Mouse (Mus musculus) spleen, adult 2 months (tissue): Measurements from ENCODE around the gene Btbd1. TPM values are rescaled to one million over a fixed set of nuclear protein-coding genes. Genes with fewer than 3 reads are reported as not detected.
A peak's percentile ranks its signal among the peaks of the same experiment; 100 is the strongest.

ENCODE experiments used
- DNase-seq, 2 experiments: peaks; one replicate each; pipeline versions ENCODE4 v3.0.0 to v3.0.0-alpha.2; 2012 to 2021; ENCODE audit warnings: low spot score in 2 of 2, low read depth in 1 of 2
- H3K27ac ChIP-seq: fragments of 200-500 bp; 2 replicates; pipeline ENCODE4 v1.5.1; 2012; ENCODE audit warnings: low read length, inconsistent platforms; ENCODE audit not compliant: insufficient read depth
- H3K27me3 ChIP-seq: fragments of 200-500 bp; 2 replicates; pipeline ENCODE4 v1.6.1; 2012; ENCODE audit warnings: mild to moderate bottlenecking, moderate library complexity, low read length, inconsistent platforms; ENCODE audit not compliant: control insufficient read depth, insufficient read depth
- H3K36me3 ChIP-seq: fragments of 200-500 bp; 2 replicates; pipeline ENCODE4 v1.6.1; 2012; ENCODE audit warnings: mild to moderate bottlenecking, low read length, inconsistent platforms; ENCODE audit not compliant: control insufficient read depth, insufficient read depth
- H3K4me1 ChIP-seq: fragments of 200-500 bp; 2 replicates; pipeline ENCODE4 v1.6.1; 2011; ENCODE audit warnings: inconsistent platforms; ENCODE audit not compliant: control insufficient read depth, insufficient read depth, insufficient read length
- H3K4me3 ChIP-seq: fragments of 200-500 bp; 2 replicates; pipeline ENCODE4 v1.5.1; 2011; ENCODE audit warnings: mild to moderate bottlenecking, inconsistent platforms; ENCODE audit not compliant: insufficient read depth, insufficient read length; ENCODE audit errors: extremely low read depth
- CTCF ChIP-seq: fragments of 200-500 bp; IDR thresholded peaks from 2 replicates; pipeline ENCODE4 v1.5.1; 2011; ENCODE audit warnings: mild to moderate bottlenecking, inconsistent platforms; ENCODE audit not compliant: insufficient read depth, insufficient read length, insufficient replicate concordance; ENCODE audit errors: extremely low read depth
- POLR2A ChIP-seq: fragments of 200-500 bp; IDR thresholded peaks from 2 replicates; pipeline ENCODE4 v1.6.1; 2011; ENCODE audit warnings: low read depth, low read length, inconsistent platforms
- WGBS: fragments of 180-500 bp; shearing (Covaris S2); methylation state at CpG from one replicate; pipeline ENCODE4 v1.1.7; 2018; 5-methylcytosine and 5-hydroxymethylcytosine counted together
- polyA plus RNA-seq: library from polyadenylated mRNA; depleted of rRNA; stranded (reverse); fragments of >200 nt; gene quantifications from 2 replicates; pipeline ENCODE4 v1.2.3, GENCODE M21; 2012

The Btbd1 gene
- polyA plus RNA-seq, 1 experiment = 12.4 TPM

- TF ChIP-seq CTCF (no peak), POLR2A (no peak)
- WGBS = 83% methylated on average over 5 of the region's 5 CpGs
- no peak overlapping the region for H3K27ac ChIP-seq
- H3K4me1 ChIP-seq = no peaks in the 10 kb centered on the region
- H3K27me3 ChIP-seq = no peaks in the 10 kb centered on the region
- no peak for DNase-seq
- no peak overlapping the region for H3K4me3 ChIP-seq
- no peaks in the 10 kb centered on the region for H3K36me3 ChIP-seq
Observed at GRCm38 (mm10) chr7:81835430-81835829, 6.2 kb upstream of the Btbd1 start.

- no peak for TF ChIP-seq CTCF
- TF ChIP-seq POLR2A = no peak
- H3K4me3 ChIP-seq = no peak overlapping the region
- no peak for DNase-seq
- no peaks in the 10 kb centered on the region for H3K36me3 ChIP-seq
- no peaks in the 10 kb centered on the region for H3K27me3 ChIP-seq
- H3K27ac ChIP-seq = no peak overlapping the region
- no peaks in the 10 kb centered on the region; the same call in 1 of the 2 replicates for H3K4me1 ChIP-seq
Observed at GRCm38 (mm10) chr7:81834847-81835246, 5.6 kb upstream of the Btbd1 start.

- peak overlapping the region; percentile 91 for H3K27ac ChIP-seq
Observed at GRCm38 (mm10) chr7:81828681-81829378, 401 bp downstream of the Btbd1 start.

GRCm38 (mm10) chr7:81827806-81828667 is 1.2 kb downstream of the Btbd1 start:
- H3K36me3 ChIP-seq = peaks cover 2% of the 10 kb centered on the region; the same call in 1 of the 2 replicates
- peak overlapping the region; percentile 91 for H3K4me3 ChIP-seq
- WGBS = 16% methylated on average over 17 of the region's 17 CpGs
- TF ChIP-seq POLR2A (no peak), CTCF (no peak)
- no peaks in the 10 kb centered on the region for H3K27me3 ChIP-seq
- peak overlapping the region; percentile 91 for H3K27ac ChIP-seq
- H3K4me1 ChIP-seq = peaks cover 3% of the 10 kb centered on the region
- no peak for DNase-seq

More at GRCm38 (mm10) chr7:81828681-81829378, 401 bp downstream of the Btbd1 start:
- peaks cover 2% of the 10 kb centered on the region; the same call in 1 of the 2 replicates for H3K36me3 ChIP-seq
- peaks cover 3% of the 10 kb centered on the region for H3K4me1 ChIP-seq
- WGBS = under 1% methylated on average over 75 of the region's 91 CpGs
- no peaks in the 10 kb centered on the region for H3K27me3 ChIP-seq
- peak in 1 of 2 experiments; percentile 40 for DNase-seq
- H3K4me3 ChIP-seq = peak overlapping the region; percentile 91
- no peak for TF ChIP-seq POLR2A
- no peak for TF ChIP-seq CTCF

- Histone ChIP-seq H3K27me3 (no peaks in the 10 kb centered on the region), H3K4me3 (no peak overlapping the region), H3K4me1 (peaks cover 3% of the 10 kb centered on the region), H3K36me3 (peaks cover 2% of the 10 kb centered on the region; the same call in 1 of the 2 replicates), H3K27ac (no peak overlapping the region)
- no peak for DNase-seq
- 84% methylated on average over 3 of the region's 3 CpGs for WGBS
- TF ChIP-seq POLR2A (no peak), CTCF (no peak)
Observed at GRCm38 (mm10) chr7:81825381-81825780, 3.9 kb downstream of the Btbd1 start.

- H3K4me1 ChIP-seq = peaks cover 3% of the 10 kb centered on the region
- TF ChIP-seq POLR2A (no peak), CTCF (no peak)
- H3K4me3 ChIP-seq = no peak overlapping the region
- H3K27ac ChIP-seq = no peak overlapping the region
- WGBS = 65% methylated on average over 3 of the region's 3 CpGs
- no peak for DNase-seq
- H3K27me3 ChIP-seq = no peaks in the 10 kb centered on the region
- H3K36me3 ChIP-seq = peaks cover 2% of the 10 kb centered on the region; the same call in 1 of the 2 replicates
Observed at GRCm38 (mm10) chr7:81824906-81825305, 4.3 kb downstream of the Btbd1 start.

GRCm38 (mm10) chr7:81806067-81806466 is 23.2 kb downstream of the Btbd1 start:
- DNase-seq = no peak
- Histone ChIP-seq H3K36me3 (peaks cover 10% of the 10 kb centered on the region), H3K4me1 (no peaks in the 10 kb centered on the region), H3K27ac (no peak overlapping the region), H3K27me3 (no peaks in the 10 kb centered on the region), H3K4me3 (no peak overlapping the region)
- WGBS = 95% methylated on average over 5 of the region's 5 CpGs
- TF ChIP-seq POLR2A (no peak), CTCF (no peak)
